Mouse (Mus musculus) midbrain, embryonic 14.5 days (tissue): ENCODE results near the gene Hivep2. TPM values are rescaled to one million over a fixed set of nuclear protein-coding genes. Genes with fewer than 3 reads are reported as not detected.

Experiments
- ATAC-seq: fragments of 200-750 bp; cut with Nextera tagmentation; 2 replicates; pipeline ENCODE4 v1.8.0; 2017; ENCODE audit warnings: moderate number of reproducible peaks, moderate library complexity; ENCODE audit not compliant: low FRiP score, low TSS enrichment
- DNase-seq: peaks from one replicate; pipeline ENCODE4 v3.0.0-alpha.2; 2015
- H3K27ac ChIP-seq: fragments of 300-500 bp; sonication (generic); replicated peaks from 2 replicates; pipeline ENCODE4 v1.5.1; 2014; ENCODE audit warnings: mild to moderate bottlenecking, low read depth, low read length, moderate library complexity
- H3K27me3 ChIP-seq: fragments of 300-500 bp; sonication (generic); 2 replicates; pipeline ENCODE4 v1.6.1; 2014; ENCODE audit warnings: low read length, control low read depth, mixed read lengths; ENCODE audit not compliant: control insufficient read depth, insufficient read depth
- H3K36me3 ChIP-seq: fragments of 300-500 bp; sonication (generic); 2 replicates; pipeline ENCODE4 v1.6.1; 2014; ENCODE audit warnings: low read length, control low read depth; ENCODE audit not compliant: control insufficient read depth, insufficient read depth
- H3K4me1 ChIP-seq: fragments of 300-500 bp; sonication (generic); 2 replicates; pipeline ENCODE4 v1.6.1; 2014; ENCODE audit warnings: mild to moderate bottlenecking, antibody characterized with exemption, low read length, control low read depth; ENCODE audit not compliant: control insufficient read depth, insufficient read depth
- H3K4me2 ChIP-seq: fragments of 300-500 bp; sonication (generic); 2 replicates; pipeline ENCODE4 v1.6.1; 2014; ENCODE audit warnings: mild to moderate bottlenecking, low read length, moderate library complexity
- H3K4me3 ChIP-seq: fragments of 300-500 bp; sonication (generic); replicated peaks from 2 replicates; pipeline ENCODE4 v1.5.1; 2014; ENCODE audit warnings: low read depth, low read length
- H3K9ac ChIP-seq: fragments of 300-500 bp; sonication (generic); replicated peaks from 2 replicates; pipeline ENCODE4 v1.6.1; 2014; ENCODE audit warnings: mild to moderate bottlenecking, low read length, moderate library complexity
- H3K9me3 ChIP-seq: fragments of 300-500 bp; sonication (generic); 2 replicates; pipeline ENCODE4 v1.6.1; 2016; ENCODE audit warnings: low read length, control low read depth, mixed read lengths; ENCODE audit not compliant: control insufficient read depth
- WGBS: fragments of 180-500 bp; shearing (Covaris S2); extraction: QIAGEN DNeasy Blood & Tissue Kit; methylation state at CpG from one replicate; pipeline ENCODE4 v1.1.7; 2014; 5-methylcytosine and 5-hydroxymethylcytosine counted together
- polyA plus RNA-seq: library from polyadenylated mRNA; unstranded; fragments of >200 nt; fragmentation: Nextera tagmentation; extraction: Ambion mirVana; gene quantifications from 2 replicates; pipeline ENCODE4 v1.2.1, GENCODE M21; 2014

Gene Hivep2
- polyA plus RNA-seq, 1 experiment from 2014 or later, result 12.8 TPM

GRCm38 (mm10) chr10:14131307-14131706 is 165.4 kb downstream of the Hivep2 start:
- Histone ChIP-seq H3K9me3 (no peaks in the 10 kb centered on the region), H3K4me2 (no peak overlapping the region), H3K4me3 (no peak overlapping the region), H3K27me3 (no peaks in the 10 kb centered on the region), H3K4me1 (no peaks in the 10 kb centered on the region), H3K9ac (no peak overlapping the region), H3K27ac (no peak overlapping the region), H3K36me3 (peaks cover 28% of the 10 kb centered on the region; the same call in 1 of the 2 replicates)
- ATAC-seq, result no peak
- no peak for DNase-seq
- WGBS, result 97% methylated on average over 13 of the region's 13 CpGs

- no peaks in the 10 kb centered on the region for H3K27me3 ChIP-seq
- H3K4me2 ChIP-seq, result no peak overlapping the region
- H3K4me1 ChIP-seq, result no peaks in the 10 kb centered on the region
- H3K9me3 ChIP-seq, result no peaks in the 10 kb centered on the region
- DNase-seq, result no peak
- H3K27ac ChIP-seq, result no peak overlapping the region
- no peak overlapping the region for H3K4me3 ChIP-seq
- H3K36me3 ChIP-seq, result peaks cover 28% of the 10 kb centered on the region; the same call in 1 of the 2 replicates
- ATAC-seq, result no peak
- 91% methylated on average over 17 of the region's 17 CpGs for WGBS
- no peak overlapping the region for H3K9ac ChIP-seq
Observed at GRCm38 (mm10) chr10:14132061-14132460, 166.2 kb downstream of the Hivep2 start.

- Histone ChIP-seq H3K27ac (no peak overlapping the region), H3K4me1 (no peaks in the 10 kb centered on the region), H3K9me3 (no peaks in the 10 kb centered on the region), H3K27me3 (no peaks in the 10 kb centered on the region), H3K36me3 (peaks cover 24% of the 10 kb centered on the region; the same call in 1 of the 2 replicates), H3K4me3 (no peak overlapping the region), H3K9ac (no peak overlapping the region), H3K4me2 (no peak overlapping the region)
- no peak for ATAC-seq
- no peak for DNase-seq
Observed at GRCm38 (mm10) chr10:14132937-14133336, 167.1 kb downstream of the Hivep2 start.

- Histone ChIP-seq H3K4me2 (no peak overlapping the region), H3K4me1 (no peaks in the 10 kb centered on the region), H3K36me3 (peaks cover 13% of the 10 kb centered on the region), H3K27me3 (no peaks in the 10 kb centered on the region), H3K9ac (no peak overlapping the region), H3K9me3 (no peaks in the 10 kb centered on the region), H3K4me3 (no peak overlapping the region), H3K27ac (no peak overlapping the region)
- DNase-seq (no peak), ATAC-seq (no peak)
- WGBS, result 89% methylated on average over 3 of the region's 3 CpGs
Observed at GRCm38 (mm10) chr10:14138663-14139062, 172.8 kb downstream of the Hivep2 start.

- H3K4me3 ChIP-seq, result no peak overlapping the region
- DNase-seq, result no peak
- WGBS, result 96% methylated on average over 3 of the region's 3 CpGs
- H3K36me3 ChIP-seq, result peaks cover 31% of the 10 kb centered on the region
- no peaks in the 10 kb centered on the region for H3K9me3 ChIP-seq
- no peaks in the 10 kb centered on the region for H3K27me3 ChIP-seq
- no peaks in the 10 kb centered on the region for H3K4me1 ChIP-seq
- no peak overlapping the region for H3K4me2 ChIP-seq
- no peak overlapping the region for H3K9ac ChIP-seq
- no peak overlapping the region for H3K27ac ChIP-seq
- ATAC-seq, result no peak
Observed at GRCm38 (mm10) chr10:14144840-14145239, 179.0 kb downstream of the Hivep2 start.

GRCm38 (mm10) chr10:14164829-14165228 is 199.0 kb downstream of the Hivep2 start:
- H3K9ac ChIP-seq, result no peak overlapping the region
- no peak overlapping the region for H3K27ac ChIP-seq
- no peak overlapping the region for H3K4me3 ChIP-seq
- no peaks in the 10 kb centered on the region for H3K9me3 ChIP-seq
- H3K4me1 ChIP-seq, result no peaks in the 10 kb centered on the region
- H3K27me3 ChIP-seq, result no peaks in the 10 kb centered on the region
- no peak overlapping the region for H3K4me2 ChIP-seq
- peak; percentile 18 for DNase-seq
- ATAC-seq, result no peak; the same call in 1 of the 2 replicates
- WGBS, result 50% methylated on average over 7 of the region's 7 CpGs
- no peaks in the 10 kb centered on the region for H3K36me3 ChIP-seq

GRCm38 (mm10) chr10:14168197-14168844 is 202.4 kb downstream of the Hivep2 start:
- no peak overlapping the region for H3K4me2 ChIP-seq
- ATAC-seq, result no peak
- H3K27me3 ChIP-seq, result no peaks in the 10 kb centered on the region
- H3K36me3 ChIP-seq, result no peaks in the 10 kb centered on the region
- WGBS, result 85% methylated on average over 6 of the region's 6 CpGs
- H3K4me3 ChIP-seq, result no peak overlapping the region
- no peaks in the 10 kb centered on the region for H3K9me3 ChIP-seq
- DNase-seq, result no peak
- H3K27ac ChIP-seq, result no peak overlapping the region
- H3K4me1 ChIP-seq, result no peaks in the 10 kb centered on the region
- no peak overlapping the region for H3K9ac ChIP-seq

- Histone ChIP-seq H3K9me3 (no peaks in the 10 kb centered on the region), H3K4me2 (no peak overlapping the region), H3K36me3 (no peaks in the 10 kb centered on the region), H3K9ac (no peak overlapping the region), H3K4me3 (no peak overlapping the region), H3K4me1 (no peaks in the 10 kb centered on the region), H3K27me3 (no peaks in the 10 kb centered on the region), H3K27ac (no peak overlapping the region)
- no peak for DNase-seq
- 84% methylated on average over 5 of the region's 5 CpGs for WGBS
- ATAC-seq, result no peak
Observed at GRCm38 (mm10) chr10:14168869-14169566, 203.1 kb downstream of the Hivep2 start.

GRCm38 (mm10) chr10:14174124-14174523 is 208.2 kb downstream of the Hivep2 start:
- ATAC-seq (no peak), DNase-seq (no peak)
- Histone ChIP-seq H3K36me3 (no peaks in the 10 kb centered on the region), H3K4me3 (no peak overlapping the region), H3K27ac (no peak overlapping the region), H3K27me3 (no peaks in the 10 kb centered on the region), H3K4me1 (no peaks in the 10 kb centered on the region), H3K4me2 (no peak overlapping the region), H3K9me3 (no peaks in the 10 kb centered on the region), H3K9ac (no peak overlapping the region)
- WGBS, result 77% methylated on average over 4 of the region's 4 CpGs
